Mouse (Mus musculus) olfactory bulb, adult 2 months (tissue): ENCODE results near the gene Plekhs1.

Source experiments
- CTCF ChIP-seq: fragments of 200-500 bp; IDR thresholded peaks from 2 replicates; pipeline ENCODE4 v1.5.1; 2012; ENCODE audit warnings: low read depth, mild to moderate bottlenecking, low read length, moderate library complexity; ENCODE audit not compliant: insufficient read depth
- POLR2A ChIP-seq: fragments of 200-500 bp; IDR thresholded peaks from 2 replicates; pipeline ENCODE4 v1.6.1; 2012; ENCODE audit warnings: mild to moderate bottlenecking, low read depth, low read length, moderate library complexity; ENCODE audit not compliant: insufficient read depth

GRCm38 (mm10) chr19:56455369-56455768, 6.1 kb upstream of the Plekhs1 start:
- TF ChIP-seq CTCF (no peak), POLR2A (no peak)
